Mouse (Mus musculus) induced T-regulatory cell, adult 2 months (primary cell): ENCODE measurements at regions not wholly inside any gene's neighbourhood (a gene's known extent, or its start where the extent isn't known, plus 50 kb on each side); places are given as distances from the start of the nearest gene placed in this dataset.

Experiments used
- DNase-seq: peaks from one replicate; pipeline ENCODE4 v3.0.0-alpha.2; 2012; ENCODE audit warnings: low read depth

- no peak for DNase-seq
These were observed 226.9 kb downstream of the Ar start for GRCm38 (mm10) chrX:98375437-98375836.

DNA sequence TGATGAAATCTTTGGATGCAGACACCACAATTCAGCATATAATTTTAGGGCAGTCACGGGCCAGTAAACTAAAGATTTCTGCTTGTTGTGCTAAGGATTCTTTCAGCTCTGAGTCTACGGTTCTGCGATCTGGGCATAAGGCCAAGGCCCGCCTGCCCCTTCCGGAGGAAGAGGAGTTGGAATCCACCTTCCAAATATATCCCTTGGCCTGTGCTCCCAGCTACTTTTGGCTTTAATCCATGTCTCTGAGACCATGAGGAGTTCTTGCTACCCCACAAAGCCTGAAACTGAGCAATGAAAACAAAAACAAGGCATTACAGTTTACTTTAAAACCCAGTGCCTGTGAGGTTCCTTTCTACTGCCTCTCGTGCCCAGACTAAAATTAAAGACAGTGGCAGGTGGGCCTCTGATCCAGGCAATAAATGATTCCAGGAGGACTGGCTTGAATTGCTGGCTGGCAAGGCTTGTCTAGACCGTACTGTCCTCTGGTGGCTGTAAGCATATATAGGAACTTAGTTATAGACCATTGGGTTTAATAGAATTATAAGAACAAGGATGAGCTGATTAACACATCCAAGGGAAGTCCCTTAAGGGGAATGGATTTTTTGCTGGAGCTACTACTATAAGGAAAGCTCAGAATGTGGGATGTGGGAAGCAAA is 231.8 kb downstream of the Ar start:
- no peak for DNase-seq

DNA sequence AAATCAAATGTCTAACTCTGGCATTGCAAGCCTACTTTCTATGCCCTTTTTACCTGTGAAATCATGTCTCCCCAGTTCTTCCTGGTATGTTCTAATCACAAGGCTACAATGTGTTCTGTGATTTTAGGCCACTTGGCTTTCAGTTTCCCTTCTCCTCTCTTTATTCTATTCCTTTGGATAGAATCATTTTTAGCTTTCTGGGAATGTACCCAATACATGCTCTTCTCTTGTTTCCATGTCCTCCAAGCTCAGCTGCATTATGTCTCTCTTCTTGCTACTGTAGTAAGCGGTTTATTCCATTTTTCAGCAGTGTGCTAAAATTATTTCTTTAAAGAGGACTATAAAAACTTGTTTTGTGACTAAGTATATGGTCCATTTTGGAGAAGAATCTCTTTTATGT is 235.4 kb downstream of the Ar start:
- DNase-seq, result no peak

- DNase-seq, result no peak
These were observed 243.8 kb downstream of the Ar start for GRCm38 (mm10) chrX:98392376-98392775.

DNA sequence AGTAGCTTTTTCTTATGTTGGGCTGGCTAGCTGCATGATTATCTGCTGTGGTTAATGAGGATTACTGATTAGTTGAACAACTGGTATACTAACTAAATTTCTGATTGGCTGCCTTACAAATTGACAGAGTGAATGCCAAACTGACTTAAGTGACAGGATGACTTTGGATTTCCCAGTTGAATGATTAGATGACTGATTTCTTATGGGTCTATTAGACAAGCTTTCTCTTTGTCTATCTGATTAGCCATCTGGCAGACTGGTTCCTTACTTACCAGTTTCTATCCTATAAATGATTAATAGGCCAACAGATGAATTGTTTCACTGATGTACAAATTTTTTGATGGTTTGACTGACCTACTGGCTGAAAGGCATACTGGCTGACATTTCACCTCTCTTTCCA is 260.5 kb downstream of the Ar start:
- DNase-seq, result no peak

DNA sequence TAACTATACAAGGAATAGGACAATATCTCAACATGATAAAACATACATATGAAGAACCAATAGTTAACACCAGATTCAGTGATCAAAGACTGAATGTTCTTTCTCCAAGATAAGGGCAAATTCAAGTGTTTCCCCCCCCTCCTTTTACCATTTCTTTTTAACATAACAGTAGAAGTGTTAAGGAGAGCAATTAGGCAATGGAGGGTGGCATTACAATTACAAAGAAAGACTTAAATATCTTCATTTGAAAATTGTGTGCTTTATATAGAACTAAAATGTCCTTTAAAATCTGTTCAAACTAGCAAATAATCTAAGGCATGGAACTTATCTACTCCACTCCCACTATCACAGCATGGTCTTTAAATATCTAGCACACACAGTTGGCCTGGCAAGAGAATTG is 270.9 kb downstream of the Ar start:
- no peak for DNase-seq

- no peak for DNase-seq
These were observed 303.5 kb downstream of the Ar start for GRCm38 (mm10) chrX:98452026-98452425.

DNA sequence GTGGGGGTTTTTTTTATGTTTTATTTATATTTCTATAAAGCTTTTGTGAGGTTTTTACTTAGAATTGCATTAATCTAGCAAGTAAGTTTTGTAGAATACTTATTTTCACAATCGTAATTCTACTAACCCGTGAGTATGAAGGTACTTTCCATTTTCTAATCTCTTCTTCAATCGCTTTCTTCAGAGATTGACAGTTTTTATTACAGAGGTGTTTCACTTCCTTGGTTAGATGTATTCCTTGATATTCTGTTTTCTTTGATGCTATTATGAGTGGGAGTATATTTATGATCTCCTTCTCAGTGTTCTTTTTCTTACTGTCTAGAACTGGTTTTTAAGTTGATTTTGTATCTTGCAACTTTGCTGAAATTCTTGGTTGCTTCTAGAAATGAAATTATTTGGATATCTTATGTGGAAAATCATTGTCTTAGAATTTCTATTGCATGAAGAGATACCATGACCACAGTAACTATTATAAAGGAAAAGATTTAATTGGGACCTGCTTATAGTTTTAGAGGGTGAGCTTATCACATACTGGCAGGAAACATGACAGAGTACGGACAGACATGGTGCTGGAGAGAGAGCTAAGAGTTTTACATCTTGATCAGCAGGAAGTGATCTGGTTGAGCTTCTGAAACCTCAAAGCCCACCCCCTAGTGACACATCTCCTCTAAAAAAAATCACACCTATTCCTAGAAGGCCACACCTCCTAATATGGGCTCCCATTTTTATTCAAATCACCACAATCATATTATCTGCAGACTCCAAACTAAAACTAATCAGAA is 328.1 kb downstream of the Ar start:
- peak; percentile 0 for DNase-seq
